Mouse (Mus musculus) cerebellum, postnatal 14 days (tissue): ENCODE measurements at regions not wholly inside any gene's neighbourhood (a gene's known extent, or its start where the extent isn't known, plus 50 kb on each side); places are given as distances from the start of the nearest gene placed in this dataset.

ENCODE experiments used
- DNase-seq, 2 experiments: peaks; one replicate each; pipeline ENCODE4 v3.0.0; 2021; ENCODE audit warnings: mixed read lengths in 2 of 2

GRCm38 (mm10) chr4:83986951-83987822 is 461.8 kb downstream of the Ccdc171 start:
- no peak for DNase-seq

GRCm38 (mm10) chr4:83987846-83988245 is 462.5 kb downstream of the Ccdc171 start:
- DNase-seq: no peak

GRCm38 (mm10) chr4:83988314-83988713 is 463.0 kb downstream of the Ccdc171 start:
- DNase-seq: no peak

- no peak for DNase-seq
Observed at GRCm38 (mm10) chr4:83990126-83990989, 465.0 kb downstream of the Ccdc171 start.

GRCm38 (mm10) chr4:83991195-83991594 is 465.9 kb downstream of the Ccdc171 start:
- no peak for DNase-seq

GRCm38 (mm10) chr4:83997079-83997478 is 471.7 kb downstream of the Ccdc171 start:
- no peak for DNase-seq

GRCm38 (mm10) chr4:84001645-84002044 is 476.3 kb downstream of the Ccdc171 start:
- DNase-seq: no peak

GRCm38 (mm10) chr4:84004055-84004778 is 478.9 kb downstream of the Ccdc171 start:
- no peak for DNase-seq

GRCm38 (mm10) chr4:84004786-84005382 is 479.5 kb downstream of the Ccdc171 start:
- DNase-seq: no peak

- no peak for DNase-seq
Observed at GRCm38 (mm10) chr4:84011941-84012340, 486.6 kb downstream of the Ccdc171 start.

GRCm38 (mm10) chr4:84015139-84015538 is 489.8 kb downstream of the Ccdc171 start:
- no peak for DNase-seq

- DNase-seq: peak; percentile 33 to 59
Observed at GRCm38 (mm10) chr4:84015552-84016169, 490.3 kb downstream of the Ccdc171 start.

- no peak for DNase-seq
Observed at GRCm38 (mm10) chr4:84018135-84018534, 492.8 kb downstream of the Ccdc171 start.

- no peak for DNase-seq
Observed at GRCm38 (mm10) chr4:84018774-84019173, 493.4 kb downstream of the Ccdc171 start.

- DNase-seq: no peak
Observed at GRCm38 (mm10) chr4:84019500-84020255, 494.3 kb downstream of the Ccdc171 start.

- no peak for DNase-seq
Observed at GRCm38 (mm10) chr4:84020692-84021091, 495.3 kb downstream of the Ccdc171 start.

GRCm38 (mm10) chr4:84022323-84022722 is 497.0 kb downstream of the Ccdc171 start:
- DNase-seq: no peak

GRCm38 (mm10) chr4:84026144-84026543 is 500.8 kb downstream of the Ccdc171 start:
- peak; percentile 42 to 50 for DNase-seq

GRCm38 (mm10) chr4:84028120-84028519 is 502.8 kb downstream of the Ccdc171 start:
- DNase-seq: no peak

- no peak for DNase-seq
Observed at GRCm38 (mm10) chr4:84030916-84031315, 505.6 kb downstream of the Ccdc171 start.

- no peak for DNase-seq
Observed at GRCm38 (mm10) chr4:84032505-84032904, 507.2 kb downstream of the Ccdc171 start.
